Mouse (Mus musculus) neural tube, embryonic 14.5 days (tissue): ENCODE results near the gene Rnf38. TPM values are rescaled to one million over a fixed set of nuclear protein-coding genes. Genes with fewer than 3 reads are reported as not detected.

Experiments used
- ATAC-seq: fragments of 200-750 bp; cut with Nextera tagmentation; 2 replicates; pipeline ENCODE4 v1.8.0; 2017; ENCODE audit warnings: low read depth, mild to moderate bottlenecking, moderate TSS enrichment, moderate library complexity
- H3K27ac ChIP-seq: fragments of 300-500 bp; sonication (generic); 2 replicates; pipeline ENCODE4 v1.5.1; 2014; ENCODE audit warnings: low read depth, mild to moderate bottlenecking, control low read depth, low read length, moderate library complexity, mixed read lengths
- H3K27me3 ChIP-seq: fragments of 300-500 bp; sonication (generic); 2 replicates; pipeline ENCODE4 v1.6.1; 2014; ENCODE audit warnings: low read length; ENCODE audit not compliant: control insufficient read depth, insufficient read depth
- H3K36me3 ChIP-seq: fragments of 300-500 bp; sonication (generic); 2 replicates; pipeline ENCODE4 v1.6.1; 2014; ENCODE audit warnings: low read length, mixed read lengths; ENCODE audit not compliant: control insufficient read depth, insufficient read depth
- H3K4me1 ChIP-seq: fragments of 300-500 bp; sonication (generic); 2 replicates; pipeline ENCODE4 v1.6.1; 2014; ENCODE audit warnings: low read length; ENCODE audit not compliant: control insufficient read depth, insufficient read depth
- H3K4me2 ChIP-seq: fragments of 300-500 bp; sonication (generic); 2 replicates; pipeline ENCODE4 v1.6.1; 2014; ENCODE audit warnings: mild to moderate bottlenecking, low read depth, low read length, control low read depth
- H3K4me3 ChIP-seq: fragments of 300-500 bp; sonication (generic); 2 replicates; pipeline ENCODE4 v1.5.1; 2014; ENCODE audit warnings: low read depth, low read length, control low read depth, mixed read lengths
- H3K9ac ChIP-seq: fragments of 300-500 bp; sonication (generic); replicated peaks from 2 replicates; pipeline ENCODE4 v1.6.1; 2014; ENCODE audit warnings: low read depth, mild to moderate bottlenecking, control low read depth, low read length, mixed read lengths
- H3K9me3 ChIP-seq: fragments of 300-500 bp; sonication (generic); 2 replicates; pipeline ENCODE4 v1.6.1; 2016; ENCODE audit warnings: low read length; ENCODE audit not compliant: control insufficient read depth
- WGBS: fragments of 180-500 bp; shearing (Covaris S2); extraction: QIAGEN DNeasy Blood & Tissue Kit; methylation state at CpG from one replicate; pipeline ENCODE4 v1.1.7; 2014; 5-methylcytosine and 5-hydroxymethylcytosine counted together
- polyA plus RNA-seq: library from polyadenylated mRNA; unstranded; fragments of >200 nt; fragmentation: Nextera tagmentation; extraction: Ambion mirVana; gene quantifications from 2 replicates; pipeline ENCODE4 v1.2.1, GENCODE M21; 2014

The Rnf38 gene
- polyA plus RNA-seq, 1 experiment from 2014 or later, result 47.9 TPM

- Histone ChIP-seq H3K36me3 (no peaks in the 10 kb centered on the region), H3K9me3 (no peaks in the 10 kb centered on the region), H3K4me1 (no peaks in the 10 kb centered on the region), H3K9ac (no peak overlapping the region), H3K4me3 (no peak overlapping the region), H3K27me3 (no peaks in the 10 kb centered on the region), H3K27ac (no peak overlapping the region), H3K4me2 (no peak overlapping the region)
- ATAC-seq, result no peak
- WGBS, result 65% methylated on average over 11 of the region's 11 CpGs
Measured at GRCm38 (mm10) chr4:44097576-44098335, 135.8 kb downstream of the Rnf38 start.

GRCm38 (mm10) chr4:44094475-44094874 lies 139.1 kb downstream of the Rnf38 start:
- no peak overlapping the region for H3K4me2 ChIP-seq

GRCm38 (mm10) chr4:44092359-44092758 lies 141.2 kb downstream of the Rnf38 start:
- H3K9me3 ChIP-seq, result no peaks in the 10 kb centered on the region
- WGBS, result 87% methylated on average over 11 of the region's 11 CpGs
- no peaks in the 10 kb centered on the region for H3K4me1 ChIP-seq
- H3K9ac ChIP-seq, result no peak overlapping the region
- no peaks in the 10 kb centered on the region for H3K27me3 ChIP-seq
- no peak overlapping the region for H3K4me3 ChIP-seq
- ATAC-seq, result no peak
- H3K36me3 ChIP-seq, result no peaks in the 10 kb centered on the region
- no peak overlapping the region for H3K27ac ChIP-seq
- no peak overlapping the region for H3K4me2 ChIP-seq

More at GRCm38 (mm10) chr4:44094475-44094874, 139.1 kb downstream of the Rnf38 start:
- H3K27me3 ChIP-seq, result no peaks in the 10 kb centered on the region
- no peak overlapping the region for H3K9ac ChIP-seq
- H3K9me3 ChIP-seq, result no peaks in the 10 kb centered on the region
- no peaks in the 10 kb centered on the region for H3K36me3 ChIP-seq
- H3K4me3 ChIP-seq, result no peak overlapping the region
- WGBS, result 90% methylated on average over 4 of the region's 4 CpGs
- H3K27ac ChIP-seq, result no peak overlapping the region
- no peaks in the 10 kb centered on the region for H3K4me1 ChIP-seq
- no peak for ATAC-seq

GRCm38 (mm10) chr4:44085566-44085965 lies 148.0 kb downstream of the Rnf38 start:
- ATAC-seq, result no peak
- H3K4me3 ChIP-seq, result no peak overlapping the region
- H3K4me1 ChIP-seq, result no peaks in the 10 kb centered on the region
- WGBS, result 97% methylated on average over 3 of the region's 3 CpGs
- no peak overlapping the region for H3K27ac ChIP-seq
- no peaks in the 10 kb centered on the region for H3K27me3 ChIP-seq
- H3K4me2 ChIP-seq, result no peak overlapping the region
- no peaks in the 10 kb centered on the region for H3K9me3 ChIP-seq
- H3K9ac ChIP-seq, result no peak overlapping the region
- no peaks in the 10 kb centered on the region for H3K36me3 ChIP-seq

GRCm38 (mm10) chr4:44084602-44085325 lies 148.8 kb downstream of the Rnf38 start:
- WGBS, result 80% methylated on average over 13 of the region's 13 CpGs
- H3K9me3 ChIP-seq, result no peaks in the 10 kb centered on the region
- H3K9ac ChIP-seq, result no peak overlapping the region
- H3K27ac ChIP-seq, result no peak overlapping the region
- H3K27me3 ChIP-seq, result no peaks in the 10 kb centered on the region
- H3K4me2 ChIP-seq, result no peak overlapping the region
- no peaks in the 10 kb centered on the region for H3K4me1 ChIP-seq
- H3K36me3 ChIP-seq, result no peaks in the 10 kb centered on the region
- no peak overlapping the region for H3K4me3 ChIP-seq
- ATAC-seq, result no peak

GRCm38 (mm10) chr4:44083945-44084344 lies 149.6 kb downstream of the Rnf38 start, which contains the start of gene Gne:
TSS of gene Gne (minus strand) at chr4:44084177.
- Histone ChIP-seq H3K4me3 (no peak within 1 kb of the TSS), H3K27me3 (no peaks in the 10 kb centered on the region), H3K4me2 (no peak within 1 kb of the TSS), H3K9me3 (no peaks in the 10 kb centered on the region), H3K4me1 (no peaks in the 10 kb centered on the region), H3K27ac (no peak within 1 kb of the TSS), H3K36me3 (no peaks in the 10 kb centered on the region), H3K9ac (no peak within 1 kb of the TSS)
- 13% methylated on average over 11 of the region's 11 CpGs for WGBS
- no peak for ATAC-seq

- Histone ChIP-seq H3K4me3 (no peak overlapping the region), H3K4me1 (no peaks in the 10 kb centered on the region), H3K36me3 (no peaks in the 10 kb centered on the region), H3K9me3 (no peaks in the 10 kb centered on the region), H3K27ac (no peak overlapping the region), H3K4me2 (no peak overlapping the region), H3K9ac (no peak overlapping the region), H3K27me3 (no peaks in the 10 kb centered on the region)
- ATAC-seq, result no peak
- 88% methylated on average over 7 of the region's 7 CpGs for WGBS
Measured at GRCm38 (mm10) chr4:44078358-44078933, 155.1 kb downstream of the Rnf38 start.
